Mouse (Mus musculus) thymus, postnatal 4 days (tissue): ENCODE measurements around the gene Tmem239.
A peak's percentile ranks its signal among the peaks of the same experiment; 100 is the strongest.
"Not testable (repeated sequence)": the region's sequence is repeated elsewhere in the genome, so short reads cannot be mapped to it uniquely, and the experiment has no call there.

Experiments used
- DNase-seq: peaks from one replicate; pipeline ENCODE4 v3.0.0; 2021

Gene Tmem239

DNA sequence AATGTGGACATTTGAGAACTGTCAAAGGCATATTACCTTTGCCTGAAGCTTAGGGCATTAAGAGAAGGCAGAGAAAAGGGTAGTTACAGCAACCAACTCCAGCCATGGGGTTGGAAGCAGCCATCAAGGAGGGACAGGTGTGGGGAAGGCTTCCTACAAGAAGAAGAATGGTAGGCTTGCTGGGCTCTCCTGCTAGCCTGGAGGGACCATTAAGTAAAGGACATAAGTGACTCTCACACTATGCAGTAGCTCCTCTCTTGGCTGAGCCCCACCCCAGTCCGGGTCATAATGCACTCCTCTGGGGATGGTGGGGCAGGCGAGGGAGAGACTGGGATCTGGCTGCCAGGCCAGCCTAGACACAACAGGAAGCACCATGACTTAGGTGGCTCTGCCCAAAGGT lies at the start of gene Tmem239:
Gene Tmem239, plus strand, starts transcription at position 301 of the 400 bp plus-strand sequence.
- no peak for DNase-seq

GRCm38 (mm10) chr2:130357551-130357950 lies 48.7 kb upstream of the Tmem239 start:
- DNase-seq: no peak

DNA sequence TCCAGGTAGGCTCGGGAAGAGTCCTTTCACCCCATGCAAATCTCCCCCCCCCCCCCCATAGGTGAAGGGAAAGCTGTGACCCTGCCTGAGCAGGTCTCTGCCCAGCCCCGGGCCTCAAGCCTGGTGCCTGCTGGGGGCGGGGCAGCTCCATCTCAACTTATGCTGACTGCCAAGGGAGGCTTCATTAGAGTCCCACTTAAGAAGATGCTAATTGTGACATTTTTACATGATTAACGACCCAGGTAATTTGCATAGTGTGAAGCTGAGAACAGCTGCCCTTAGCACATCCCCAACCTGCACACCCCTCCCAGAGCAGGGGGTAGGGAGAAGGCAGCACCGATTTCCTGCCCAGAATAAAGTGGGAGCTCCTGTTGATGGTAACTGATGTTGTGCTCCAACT lies 47.4 kb upstream of the Tmem239 start:
- no peak for DNase-seq

- peak; percentile 72 for DNase-seq
Observed at GRCm38 (mm10) chr2:130362511-130363026, 43.7 kb upstream of the Tmem239 start.

- peak; percentile 68 for DNase-seq
Observed at GRCm38 (mm10) chr2:130365211-130366094, 40.8 kb upstream of the Tmem239 start.

DNA sequence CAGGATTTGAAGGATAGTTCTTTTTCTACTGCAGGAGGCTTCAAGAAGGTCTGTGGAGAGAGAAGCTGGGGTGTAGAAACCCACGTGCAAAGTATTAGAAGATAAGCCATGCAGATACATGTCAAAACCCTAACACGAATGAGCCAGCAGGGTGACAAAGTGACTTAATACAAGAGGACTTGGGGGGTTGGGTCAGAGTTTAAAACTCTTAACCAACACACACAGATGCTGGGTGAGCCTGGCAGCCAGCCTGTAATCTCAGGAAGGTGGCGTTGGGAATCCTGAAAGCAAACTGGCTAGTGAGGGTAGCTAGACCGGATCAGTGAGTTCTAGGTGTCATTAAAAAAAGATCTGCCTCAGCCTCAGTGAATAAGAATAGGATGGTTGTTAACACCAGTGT lies 38.9 kb upstream of the Tmem239 start:
- no peak for DNase-seq

DNA sequence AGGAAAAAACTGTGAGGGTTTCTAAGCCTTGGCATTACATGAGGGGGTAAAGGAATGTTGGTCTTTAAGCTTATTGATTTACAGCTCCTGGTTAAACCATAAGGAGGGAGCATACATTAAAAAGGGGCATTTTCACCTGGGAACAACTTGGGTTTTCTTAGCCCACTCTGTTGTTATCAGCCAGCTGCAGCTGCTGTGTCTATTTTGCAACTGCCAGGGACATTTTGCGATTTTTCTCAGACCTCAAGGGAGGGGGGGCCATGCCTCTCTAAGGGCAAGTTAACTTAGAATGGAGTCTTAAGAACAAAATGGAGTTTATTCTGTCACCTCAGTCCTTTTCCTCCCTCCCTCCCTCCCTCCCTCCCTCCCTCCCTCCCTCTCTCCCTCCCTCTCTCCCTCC lies 33.3 kb upstream of the Tmem239 start:
- DNase-seq: not testable (repeated sequence)

DNA sequence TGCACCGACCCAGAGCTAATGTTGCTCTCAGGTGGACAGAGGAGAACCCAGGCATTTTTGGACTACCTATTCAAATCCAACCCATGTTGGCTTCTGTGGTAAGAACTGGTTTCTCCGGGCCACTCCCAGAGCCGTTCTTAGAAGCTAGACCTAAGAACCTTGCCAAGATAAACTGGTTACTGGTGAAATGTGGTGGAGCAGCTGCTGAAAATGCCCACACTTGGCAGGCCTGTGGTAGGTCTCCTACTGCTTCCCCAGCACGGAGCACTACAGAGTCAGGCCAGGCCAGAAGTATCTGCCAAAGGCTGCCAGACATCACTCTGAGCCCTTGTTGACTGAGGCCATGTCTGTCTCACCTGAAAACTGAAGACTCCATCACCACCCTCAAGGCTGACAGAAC lies 31.3 kb upstream of the Tmem239 start:
- DNase-seq: no peak

- DNase-seq: no peak
Observed at GRCm38 (mm10) chr2:130383205-130383604, 23.1 kb upstream of the Tmem239 start.

DNA sequence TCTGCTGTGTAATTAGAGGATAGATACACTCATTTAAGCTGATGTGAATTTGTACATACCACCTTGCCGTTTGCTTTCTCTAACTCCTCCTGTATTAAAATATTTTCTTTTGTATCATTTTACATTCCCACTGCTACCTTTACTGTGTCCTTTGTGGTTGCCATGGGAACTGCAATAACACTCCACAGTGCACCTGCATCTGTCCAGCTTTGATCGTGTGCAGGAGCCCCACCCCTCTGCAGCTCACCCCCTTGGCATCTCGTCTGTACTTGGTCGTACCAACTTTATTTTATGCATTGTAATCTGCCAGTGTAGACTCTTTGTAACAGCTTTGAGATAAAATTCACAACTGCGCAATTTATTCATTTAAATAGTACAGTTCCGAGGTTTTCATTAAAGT lies 22.4 kb upstream of the Tmem239 start:
- DNase-seq: peak; percentile 38

- no peak for DNase-seq
Observed at GRCm38 (mm10) chr2:130386212-130386611, 20.1 kb upstream of the Tmem239 start.

DNA sequence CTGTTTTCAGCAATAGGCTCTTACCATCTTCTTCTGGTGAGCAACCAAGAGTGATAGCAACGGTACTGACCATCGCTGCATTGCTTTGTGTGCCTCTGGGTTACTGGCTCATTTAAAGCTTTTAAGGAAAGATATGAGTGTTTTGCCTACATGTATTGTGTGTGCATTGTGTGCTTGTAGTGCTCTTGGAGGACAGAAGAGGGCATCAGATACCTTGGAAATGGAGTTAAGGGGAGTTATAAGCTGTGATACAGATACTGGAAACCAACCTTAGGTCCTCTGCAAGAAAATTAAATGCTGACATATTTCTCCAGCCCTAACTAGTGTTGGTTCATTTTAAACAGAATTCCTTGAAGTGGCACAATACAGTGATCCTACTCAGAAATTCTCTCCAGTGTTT lies 17.5 kb upstream of the Tmem239 start:
- no peak for DNase-seq

DNA sequence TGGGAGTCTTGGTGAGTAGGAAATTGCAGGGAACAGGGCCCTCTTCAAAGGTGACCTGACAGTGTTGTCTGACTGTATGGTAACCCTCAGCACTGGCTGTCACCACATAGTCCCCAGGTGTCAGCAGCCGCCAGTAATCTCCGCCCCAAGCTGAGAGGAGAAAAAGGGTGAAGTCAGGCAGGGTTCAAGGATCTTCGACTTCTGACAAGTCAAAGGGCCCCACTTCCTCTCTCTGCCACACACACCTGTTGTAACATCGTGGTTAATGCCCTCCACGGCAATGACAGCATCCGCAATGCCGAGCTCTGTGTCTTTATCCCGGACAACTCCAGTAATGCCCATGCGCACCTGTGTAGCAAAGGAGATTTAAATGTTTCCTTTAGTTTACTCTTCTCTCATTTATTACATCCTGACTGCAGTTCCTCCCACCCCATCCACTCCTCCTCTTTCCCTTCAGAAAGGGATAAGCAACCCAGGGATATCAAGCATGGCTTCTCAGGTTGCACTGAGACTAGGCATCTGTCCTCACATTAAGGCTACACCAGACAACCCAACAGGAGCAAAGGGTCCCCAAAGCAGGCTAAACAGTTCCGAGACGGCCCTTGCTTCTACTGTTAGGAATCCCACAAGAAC lies 15.2 kb upstream of the Tmem239 start:
- DNase-seq: peak; percentile 72

GRCm38 (mm10) chr2:130392836-130393235 lies 13.4 kb upstream of the Tmem239 start:
- no peak for DNase-seq

- DNase-seq: no peak
Observed at GRCm38 (mm10) chr2:130395696-130396095, 10.6 kb upstream of the Tmem239 start.

DNA sequence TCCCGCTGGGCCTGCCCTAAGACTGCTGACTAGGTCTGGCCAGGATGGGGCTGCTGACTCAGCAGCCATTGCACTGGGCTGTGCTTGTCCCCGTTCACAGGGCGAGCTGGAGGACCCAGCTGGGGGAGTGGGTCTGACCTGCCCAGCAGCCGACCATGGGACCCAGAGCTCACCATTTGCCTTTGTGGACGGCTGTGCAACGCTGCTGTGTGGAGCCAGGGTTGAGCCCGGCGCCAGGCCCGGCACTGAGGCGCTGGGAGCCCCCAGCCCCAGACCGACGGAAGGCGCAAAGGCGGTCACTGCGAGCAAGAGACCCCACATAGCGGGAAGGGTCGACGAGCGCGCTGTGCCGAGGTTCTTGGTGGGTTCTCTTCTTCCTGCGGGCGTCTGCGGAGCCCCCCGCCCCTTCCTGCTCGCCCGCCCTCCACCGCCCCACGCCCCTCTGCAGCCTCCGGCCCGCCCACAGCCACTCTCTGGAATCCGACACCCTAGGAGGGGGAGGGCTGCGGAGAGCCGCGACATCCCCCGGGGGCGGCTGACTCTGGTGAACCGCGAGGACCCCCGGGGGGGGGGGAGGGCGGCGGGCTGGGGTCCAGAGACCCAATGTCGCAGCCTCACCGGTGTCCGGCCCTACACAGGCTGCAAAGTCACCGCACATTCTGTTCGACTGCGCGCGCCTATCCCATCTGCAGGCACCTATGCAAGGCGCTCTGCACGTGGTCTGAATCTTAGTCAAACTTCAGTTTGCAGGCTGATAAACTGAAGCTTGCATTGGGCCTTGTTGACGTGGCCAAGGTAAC lies 8.9 kb upstream of the Tmem239 start, which contains the start of gene Cpxm1:
Gene Cpxm1, minus strand, starts transcription at position 389 of the 800 bp plus-strand sequence.
- peak; percentile 61 for DNase-seq

DNA sequence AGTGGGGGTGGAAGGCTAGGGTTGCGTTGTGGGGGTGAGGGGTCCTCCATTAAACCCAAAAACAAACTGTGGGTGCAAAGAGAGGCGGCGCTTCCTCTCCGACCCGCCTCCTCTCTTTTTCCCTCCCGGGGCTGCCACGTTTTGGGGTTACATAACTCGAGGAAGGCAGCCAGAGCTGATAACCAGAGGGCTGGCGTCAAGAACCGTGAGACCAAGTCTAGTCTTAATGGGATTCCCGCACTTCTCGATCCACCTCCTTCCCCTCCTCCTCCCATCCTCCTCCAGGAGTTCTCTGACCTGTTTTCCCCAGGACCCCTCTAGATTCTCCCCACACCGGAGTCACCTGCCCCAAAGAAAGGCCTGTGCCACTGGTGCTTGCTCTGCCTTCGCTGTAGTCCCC lies 8.2 kb upstream of the Tmem239 start:
- peak; percentile 46 for DNase-seq

GRCm38 (mm10) chr2:130400046-130400445 lies 6.2 kb upstream of the Tmem239 start:
- no peak for DNase-seq

DNA sequence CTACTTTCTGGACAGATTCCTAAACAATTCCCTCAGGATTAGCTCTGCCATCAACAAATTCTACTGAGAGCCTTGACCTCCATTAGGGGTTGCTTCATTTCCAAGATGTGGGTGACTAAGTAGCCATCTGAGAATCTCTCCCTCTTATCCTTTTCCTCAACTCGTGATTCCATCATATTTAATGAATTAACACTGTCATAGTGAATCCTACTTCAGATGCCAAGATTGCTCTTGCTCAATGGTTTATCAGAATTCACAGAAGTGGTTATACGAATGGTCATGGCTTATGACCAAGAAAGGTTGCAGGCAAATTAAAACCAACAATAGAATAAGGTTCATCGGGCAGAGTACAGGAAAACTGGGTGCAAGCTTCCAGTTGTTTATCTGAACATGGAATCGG lies 4.4 kb upstream of the Tmem239 start:
- DNase-seq: no peak

DNA sequence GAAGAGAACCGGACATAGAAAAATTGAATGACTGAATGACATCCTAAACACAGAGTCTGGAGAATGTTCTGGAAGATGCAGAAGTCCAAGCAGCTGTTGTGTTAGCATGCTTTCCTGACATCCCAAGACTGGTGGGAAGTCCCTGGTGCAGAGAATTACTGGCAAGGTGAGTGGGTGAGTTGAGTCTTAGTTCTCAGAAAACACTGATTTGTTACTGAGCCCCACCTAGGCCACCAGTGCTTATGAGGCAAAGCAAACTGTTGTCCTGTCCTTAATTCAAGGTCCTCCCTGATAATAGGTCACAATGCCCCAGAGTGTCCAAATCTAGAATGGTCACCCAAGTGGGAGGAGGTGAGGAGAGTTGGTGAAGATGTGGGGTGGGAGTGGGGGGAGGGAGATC lies 1.3 kb upstream of the Tmem239 start, which contains the start of the genes Gm28372 and 1700020A23Rik:
Gene Gm28372, plus strand, starts transcription at position 301 of the 400 bp plus-strand sequence.
Gene 1700020A23Rik, plus strand, starts transcription at position 321 of the 400 bp plus-strand sequence.
- DNase-seq: no peak

- DNase-seq: no peak
Observed at GRCm38 (mm10) chr2:130408194-130408593, 1.9 kb downstream of the Tmem239 start.

GRCm38 (mm10) chr2:130411558-130412495 lies 5.5 kb downstream of the Tmem239 start:
- DNase-seq: peak; percentile 91
